Mouse (Mus musculus) ovary, adult 2 months (tissue): ENCODE results near the gene Gm28576. TPM values are rescaled to one million over a fixed set of nuclear protein-coding genes. Genes with fewer than 3 reads are reported as not detected.

Source experiments
- polyA plus RNA-seq: library from polyadenylated mRNA; depleted of rRNA; stranded (reverse); fragments of >200 nt; gene quantifications from 2 replicates; pipeline ENCODE4 v1.2.3, GENCODE M21; 2012; rRNA removed

Gene Gm28576
- polyA plus RNA-seq = not detected in 2 replicates

GRCm38 (mm10) chrY:7722641-7723040 is at the start of gene Gm28576:
Gene Gm28576, plus strand, starts transcription at chrY:7722941.

Other genes starting within 250 kb of the Gm28576 start
- not detected in 2 replicates for gene Gm20826, start 84.5 kb upstream of the Gm28576 start, polyA plus RNA-seq